Mouse (Mus musculus) embryo, embryonic 10 days (tissue): ENCODE data around the gene AA986860.
A peak's percentile ranks its signal among the peaks of the same experiment; 100 is the strongest.

Source experiments
- DNase-seq: peaks from one replicate; pipeline ENCODE4 v3.0.0-alpha.2; 2015; ENCODE audit warnings: low spot score

Gene AA986860

DNA sequence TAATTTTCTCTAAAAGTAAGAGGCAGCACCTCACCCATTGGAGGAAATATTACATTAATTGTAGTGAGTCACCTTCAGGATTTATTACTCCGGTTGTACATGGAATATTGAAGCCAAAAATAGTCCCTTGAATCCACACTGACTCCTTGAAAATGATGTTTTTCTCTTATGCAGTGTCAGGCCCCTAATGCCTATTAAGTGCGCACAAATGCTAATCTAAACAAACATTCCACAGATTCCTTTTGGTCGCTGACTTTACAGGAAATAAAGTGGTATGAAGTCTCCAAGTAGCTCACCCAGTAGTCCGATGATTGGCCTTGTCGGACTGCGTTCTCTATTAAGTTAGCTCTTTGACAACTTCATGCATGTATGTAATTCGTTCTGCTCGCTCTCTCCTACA, 3.1 kb downstream of the AA986860 start:
- DNase-seq = no peak

DNA sequence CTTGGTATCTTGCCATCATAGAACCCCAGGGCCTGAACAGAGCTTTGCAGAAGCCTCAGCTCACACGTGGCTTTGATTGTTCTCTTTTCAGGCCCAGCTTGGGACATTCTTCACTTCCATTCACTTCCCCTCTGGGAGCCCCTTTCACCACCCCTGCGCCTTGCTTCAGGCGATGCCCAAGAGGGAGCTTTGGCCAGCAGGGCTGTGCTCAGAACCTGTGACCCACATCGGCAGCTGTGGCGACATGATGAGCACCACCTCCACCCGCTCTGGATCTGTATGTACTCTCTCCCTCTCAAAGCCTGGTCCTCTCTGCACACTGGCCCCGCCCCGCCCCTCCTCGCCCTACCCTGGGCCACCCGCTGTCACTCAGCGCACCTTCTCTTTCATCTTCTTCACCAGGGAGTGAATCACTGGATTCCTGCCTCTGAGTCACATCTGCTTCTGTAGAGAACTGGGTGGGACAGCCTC, 5.7 kb downstream of the AA986860 start:
- DNase-seq = no peak

DNA sequence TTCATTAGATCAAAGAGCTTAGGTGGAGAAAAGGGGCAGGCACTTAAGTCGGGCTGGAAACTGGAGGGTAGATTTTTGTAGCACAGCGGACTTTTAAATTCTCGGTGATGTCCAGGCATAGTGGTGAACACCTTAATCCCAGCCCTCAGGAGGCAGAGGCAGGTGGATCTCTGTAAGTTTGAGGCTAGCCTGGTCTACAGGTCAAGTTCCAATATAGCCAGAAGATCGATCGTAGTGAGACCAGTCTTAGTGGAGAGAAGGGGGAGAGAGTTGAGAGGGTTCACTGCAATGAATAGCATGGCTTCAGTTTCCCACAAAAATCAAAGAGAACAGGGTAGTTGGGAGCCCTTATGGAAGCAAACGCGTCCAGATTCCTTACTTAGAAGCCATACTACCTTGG, 6.1 kb downstream of the AA986860 start:
- no peak for DNase-seq

DNA sequence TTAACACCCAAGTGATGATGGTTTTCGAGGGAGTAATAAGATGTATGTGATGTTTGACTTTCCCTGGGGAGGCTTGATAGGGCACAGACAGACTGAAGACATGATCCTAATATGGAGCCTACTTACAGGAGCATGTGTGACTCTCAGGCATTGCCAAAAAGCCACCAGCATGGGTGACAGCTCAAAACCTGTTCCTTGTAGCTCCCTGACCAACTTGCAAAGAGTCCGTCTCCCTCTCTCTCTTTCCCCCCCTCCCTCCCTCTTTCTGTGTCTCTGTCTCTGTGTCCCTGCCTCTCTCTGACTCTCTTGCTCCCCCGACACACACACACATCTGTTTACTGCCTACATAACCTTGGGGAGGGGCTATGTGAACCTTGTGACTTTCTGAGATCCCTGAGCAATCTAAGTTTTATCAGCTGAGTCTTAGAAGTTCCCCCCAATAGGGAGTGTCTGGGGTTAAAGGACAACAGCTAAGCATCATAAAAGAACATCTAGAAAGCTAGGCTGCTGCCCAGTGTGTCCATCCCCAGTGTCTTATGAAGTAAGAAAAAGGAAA, 6.9 kb downstream of the AA986860 start:
- no peak for DNase-seq

DNA sequence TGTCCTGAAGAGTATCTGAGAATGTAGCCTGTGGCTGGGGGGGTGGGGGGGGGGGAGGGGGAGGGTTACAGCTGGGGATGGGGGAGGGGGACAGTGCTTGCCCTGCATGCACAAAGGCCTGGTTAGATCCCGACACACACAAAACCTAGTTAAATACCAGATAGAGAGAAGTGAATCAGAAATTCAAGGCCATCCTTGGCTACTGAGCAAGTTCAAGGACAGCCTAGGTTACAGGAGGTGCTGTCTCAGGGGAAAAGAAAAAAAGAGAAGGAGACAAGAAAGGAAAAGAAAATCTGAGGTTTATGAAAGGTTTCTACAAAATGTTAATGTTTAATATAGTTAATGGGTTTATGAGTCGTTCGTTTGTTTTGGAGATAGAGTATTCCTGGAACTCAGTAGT, 7.9 kb downstream of the AA986860 start:
- no peak for DNase-seq

DNA sequence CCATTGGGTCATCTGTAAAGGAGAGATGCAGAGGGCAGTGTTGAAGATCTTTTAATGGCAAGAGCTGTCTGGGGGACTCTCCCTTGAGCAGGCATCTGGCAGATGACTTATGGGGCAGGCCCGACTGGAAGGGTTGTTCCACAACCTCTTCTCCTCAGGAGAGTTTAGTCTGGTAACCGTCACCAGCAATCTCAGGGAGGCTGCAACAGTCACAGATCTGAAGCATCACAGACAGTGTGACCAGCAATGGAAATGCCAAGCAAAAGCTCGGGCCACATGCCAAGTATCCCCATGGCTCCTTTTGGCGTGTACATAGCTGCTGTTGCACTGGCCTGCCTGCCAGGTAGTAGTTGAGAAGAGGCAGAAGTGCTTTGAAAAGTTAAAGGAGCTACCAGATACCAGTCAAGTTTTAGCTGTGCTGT, 8.5 kb downstream of the AA986860 start:
- no peak for DNase-seq

DNA sequence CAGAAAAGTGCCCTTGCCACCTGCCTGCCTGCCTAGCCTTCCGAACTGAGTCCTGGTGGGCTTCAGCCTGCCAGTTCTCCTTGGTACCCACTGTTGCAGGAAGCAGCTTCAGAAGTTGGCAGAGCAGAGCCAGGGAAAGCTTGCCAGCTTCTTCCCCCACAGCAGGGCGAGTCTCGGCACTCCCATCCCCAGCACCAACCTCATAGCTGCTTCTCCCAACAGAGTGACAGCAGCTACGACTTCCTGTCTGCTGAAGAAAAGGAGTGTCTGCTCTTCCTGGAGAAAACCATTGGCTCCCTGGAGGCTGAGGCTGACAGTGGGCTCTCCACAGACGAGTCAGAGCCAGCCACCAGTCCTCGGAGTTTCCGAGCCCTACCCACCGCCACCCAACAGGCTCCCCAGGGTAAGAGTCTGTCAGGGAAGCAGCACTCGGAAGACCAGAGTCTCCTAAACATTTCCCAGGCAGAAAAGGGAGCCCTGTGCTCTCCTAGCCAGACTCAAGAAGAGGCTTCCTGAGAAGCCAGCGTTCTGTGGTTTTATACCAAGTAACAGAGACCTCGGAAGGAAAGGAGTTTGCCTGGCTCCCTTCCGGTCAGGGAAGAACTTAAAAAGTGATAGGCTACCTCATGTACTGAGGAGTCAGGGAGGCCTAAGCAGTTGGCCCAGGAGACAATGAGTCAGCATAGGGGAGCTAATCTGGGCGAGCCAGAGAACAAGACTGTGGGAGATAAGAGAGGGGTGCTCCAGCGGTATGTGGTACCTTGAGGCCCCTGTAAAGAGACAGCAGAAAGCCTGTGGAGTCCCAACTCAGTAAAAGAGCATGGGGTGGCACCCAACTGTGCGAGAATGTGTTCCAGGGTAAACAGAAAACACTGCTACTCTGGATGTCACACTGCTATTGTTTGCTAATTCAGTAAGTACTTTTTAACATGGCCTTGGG, 9.3 kb downstream of the AA986860 start:
- peak; percentile 18 for DNase-seq

DNA sequence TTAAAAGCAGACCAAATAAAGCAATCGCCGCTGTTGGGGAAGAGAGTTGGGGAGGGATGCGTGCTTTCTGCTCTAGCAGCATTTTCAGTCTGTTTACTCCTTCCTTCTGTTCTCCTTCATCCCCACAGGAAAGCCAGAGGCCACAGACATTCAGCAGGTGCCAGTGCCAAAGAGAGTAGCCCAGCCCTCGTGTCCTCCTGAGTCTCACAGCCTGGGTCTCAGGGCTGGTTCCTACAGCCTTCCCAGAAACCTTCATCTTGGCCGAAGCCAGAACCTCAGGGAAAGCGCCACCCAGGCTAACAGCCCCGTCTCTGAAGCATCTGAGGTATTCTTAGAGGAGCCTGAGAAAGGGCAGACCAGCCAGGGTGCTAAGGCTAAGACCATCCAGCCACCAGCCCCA, 10.4 kb downstream of the AA986860 start:
- no peak for DNase-seq

DNA sequence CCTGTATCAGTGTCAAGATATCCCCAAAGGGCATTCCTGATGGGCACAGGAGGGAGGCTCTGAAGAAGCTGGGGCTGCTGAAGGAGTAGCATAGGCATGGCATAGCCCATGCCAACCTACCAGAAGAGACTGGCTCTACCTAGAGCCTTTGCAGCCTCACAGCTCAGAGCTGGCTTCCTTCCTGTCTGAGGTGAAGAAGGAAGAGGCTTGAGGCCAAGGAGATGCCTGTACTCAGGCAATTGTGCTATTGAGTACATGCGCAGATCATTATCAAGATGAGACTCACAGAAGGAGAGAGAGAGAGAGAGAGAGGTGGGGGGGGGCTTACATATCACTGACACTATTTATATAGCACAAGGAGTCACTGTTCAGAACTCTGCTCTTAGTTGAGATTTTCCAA, 12.0 kb downstream of the AA986860 start:
- no peak for DNase-seq

DNA sequence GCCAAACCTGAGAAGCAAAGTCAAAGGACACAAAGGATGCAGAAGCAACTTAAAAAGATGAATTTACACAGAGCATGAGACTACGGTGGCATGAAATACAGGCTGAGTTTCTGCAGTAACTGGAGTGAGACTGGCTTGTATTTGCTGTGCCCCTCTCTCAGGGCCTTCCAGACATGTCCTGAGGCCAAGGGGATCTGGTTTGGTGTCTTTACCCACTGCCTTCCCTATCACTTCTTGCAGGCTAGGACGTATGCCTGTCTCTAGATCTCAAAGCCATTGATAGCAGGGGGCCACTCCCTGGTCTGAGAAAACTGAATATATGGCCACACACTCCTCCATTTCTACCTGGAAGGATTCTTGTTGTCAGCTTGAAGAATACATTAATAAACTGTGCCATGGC, 12.4 kb downstream of the AA986860 start:
- DNase-seq = no peak

DNA sequence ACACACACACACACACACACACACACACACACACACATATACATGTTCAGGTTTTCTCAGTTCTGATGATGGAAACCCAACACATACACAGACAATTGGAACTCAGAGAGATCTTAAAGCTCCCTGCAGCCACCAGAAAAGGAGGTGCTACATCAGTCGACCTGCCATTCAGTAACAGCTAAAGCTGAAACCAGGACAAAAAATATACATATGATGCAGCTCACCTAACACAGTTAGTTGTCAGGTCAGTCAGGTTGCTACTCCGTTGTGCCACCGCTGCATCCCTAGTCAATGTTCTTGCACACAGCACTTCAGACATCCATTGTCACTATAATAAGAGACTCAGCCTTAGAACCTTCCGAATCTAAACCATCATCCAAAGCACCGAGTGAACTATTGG, 13.2 kb downstream of the AA986860 start:
- DNase-seq = no peak

DNA sequence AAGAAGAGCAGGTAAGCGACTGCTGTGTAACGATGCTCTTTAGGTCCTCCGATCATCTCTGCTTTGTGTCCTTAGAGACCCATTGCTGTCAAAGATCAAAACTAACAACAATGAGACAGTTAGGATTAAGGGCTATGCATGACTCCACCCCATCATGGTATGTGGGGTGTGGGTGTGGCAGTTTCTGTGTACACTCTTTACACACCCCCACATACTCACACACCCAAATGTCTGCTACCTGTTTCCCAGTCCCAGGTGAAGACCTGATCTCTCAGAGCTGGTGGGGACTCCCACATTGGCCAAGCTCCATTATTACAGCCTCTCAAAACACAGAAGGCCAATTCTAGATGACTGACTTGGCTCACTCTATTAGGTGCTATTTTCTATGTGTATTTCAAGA, 13.8 kb downstream of the AA986860 start:
- DNase-seq = no peak

DNA sequence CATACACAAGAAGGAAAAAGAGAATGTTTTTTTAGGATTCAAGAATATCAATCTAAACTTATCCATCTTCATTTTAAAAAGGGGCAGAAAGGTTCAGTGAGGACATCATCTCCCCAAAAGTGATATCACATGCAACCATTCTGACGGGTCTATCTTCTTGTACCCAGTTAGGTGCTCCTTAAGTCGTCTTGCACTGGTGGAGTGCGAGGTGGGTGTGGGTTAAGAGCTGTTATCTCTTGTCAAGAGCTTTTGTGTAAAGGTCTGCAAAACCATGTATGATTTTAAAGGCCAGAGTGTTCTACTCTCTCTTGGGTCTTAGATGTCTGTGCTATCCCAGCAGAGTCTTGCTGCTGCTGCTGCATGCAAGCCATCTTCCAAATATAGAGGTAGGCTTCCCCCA, 15.0 kb downstream of the AA986860 start:
- DNase-seq = no peak

DNA sequence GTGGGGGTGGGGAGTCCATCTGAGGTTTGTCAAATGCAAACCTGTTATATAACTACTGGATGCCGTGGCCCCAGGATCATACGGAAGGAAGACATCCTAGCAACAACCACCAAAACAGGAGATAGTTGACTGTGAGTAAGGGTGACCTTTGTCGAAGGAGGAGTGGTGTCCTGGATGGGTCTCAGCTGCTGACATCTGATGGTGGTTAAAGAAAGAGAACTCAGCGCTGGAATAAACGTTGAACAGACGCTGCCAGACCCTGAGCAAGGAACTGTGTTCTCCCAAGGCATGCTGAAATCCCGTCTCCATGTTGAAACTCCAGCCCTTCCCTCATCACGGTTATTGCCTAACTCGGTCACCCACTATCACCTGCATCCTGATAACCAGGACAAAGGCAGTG, 27.9 kb downstream of the AA986860 start:
- no peak for DNase-seq

DNA sequence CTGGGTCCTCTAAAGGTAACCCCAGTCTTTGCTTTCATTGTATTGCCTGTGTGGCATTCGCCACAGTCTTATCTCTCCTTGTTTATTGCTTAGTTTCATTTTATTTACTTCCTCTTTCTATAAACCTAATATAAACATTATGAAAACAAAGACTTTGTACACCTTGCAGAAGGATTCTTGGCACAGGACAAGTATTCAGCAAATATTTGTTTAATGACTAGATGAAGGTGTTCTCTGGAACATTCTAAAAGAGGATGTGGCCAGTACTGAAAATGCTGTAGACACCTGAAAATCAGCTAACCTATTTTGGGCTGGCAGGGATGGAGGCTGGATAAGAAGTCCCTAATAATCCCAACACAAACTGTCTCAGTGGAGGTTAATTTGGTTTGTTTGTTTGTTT, 29.8 kb downstream of the AA986860 start:
- no peak for DNase-seq

DNA sequence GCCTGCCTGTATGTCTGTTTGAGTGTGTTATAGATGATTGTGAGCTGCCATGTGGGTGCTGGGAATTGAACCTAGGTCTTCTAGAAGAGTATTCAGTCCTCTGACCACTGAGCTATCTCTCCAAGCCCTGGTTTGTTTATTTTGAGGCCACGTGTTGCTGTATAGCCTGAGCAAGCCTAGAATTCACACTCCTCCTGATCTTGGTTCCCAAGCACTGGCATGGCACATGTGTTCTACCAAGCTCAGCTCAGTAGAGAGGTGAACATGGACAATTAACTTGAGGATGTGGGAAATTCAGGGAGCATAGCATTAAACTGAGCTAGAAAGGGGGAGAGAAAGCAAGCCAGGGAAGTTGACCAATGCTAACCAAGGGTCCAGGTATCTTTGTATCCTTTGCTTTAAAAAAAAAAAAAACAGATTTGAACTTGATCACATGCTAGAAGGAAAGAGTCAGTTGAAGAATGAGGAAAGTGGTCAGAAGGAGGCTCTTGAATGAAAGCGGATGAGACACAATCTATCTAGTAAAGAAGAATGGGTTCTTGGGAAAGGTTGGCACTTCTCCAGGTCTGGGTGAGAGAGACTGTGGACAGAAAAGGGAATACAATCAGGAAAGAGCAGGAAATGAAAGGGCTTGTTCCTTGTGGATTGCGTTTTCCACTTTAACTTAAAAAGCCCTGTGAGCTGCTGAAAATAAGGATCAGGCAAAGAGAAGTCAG, 30.4 kb downstream of the AA986860 start:
- DNase-seq = no peak

DNA sequence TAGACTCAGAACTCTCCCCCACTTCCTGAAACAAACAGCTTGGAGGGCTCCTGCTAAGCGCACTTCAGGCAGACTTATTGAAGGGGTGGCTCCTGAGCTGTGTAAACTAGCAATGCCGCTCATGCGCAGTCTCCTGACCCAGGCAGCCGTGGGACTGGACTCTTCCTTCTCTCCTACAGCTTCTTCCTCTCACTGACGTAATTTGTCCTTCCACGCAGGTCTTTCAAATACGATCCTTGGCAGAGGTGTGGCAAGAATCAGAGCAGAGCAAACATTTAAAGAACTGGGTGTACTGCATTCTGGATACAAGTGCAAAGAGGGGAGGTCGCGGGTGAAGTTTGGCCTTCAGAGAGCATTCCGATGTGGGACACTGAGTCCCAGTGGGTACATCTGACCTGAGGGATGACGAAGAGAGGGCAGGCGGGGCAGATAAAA, 32.3 kb downstream of the AA986860 start:
- no peak for DNase-seq

DNA sequence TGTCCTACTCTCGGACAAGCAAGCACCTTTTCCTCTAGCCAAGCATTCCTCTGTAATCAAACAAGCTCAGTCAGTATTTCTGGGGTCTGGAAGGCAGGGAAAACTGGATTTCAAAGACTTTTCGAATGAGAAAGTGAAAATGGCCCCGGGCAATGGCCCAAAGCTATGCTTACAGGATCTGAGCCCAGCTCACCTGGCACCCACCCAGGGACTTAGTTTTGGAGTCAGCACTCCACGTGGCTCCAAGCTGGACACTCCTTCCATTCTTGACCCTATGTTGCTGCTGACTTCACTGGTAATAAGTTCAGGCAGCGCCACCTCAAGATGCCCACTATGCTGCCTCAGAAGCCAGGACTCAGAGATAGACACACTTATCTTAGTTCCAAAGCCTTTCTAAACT, 35.3 kb downstream of the AA986860 start:
- no peak for DNase-seq

DNA sequence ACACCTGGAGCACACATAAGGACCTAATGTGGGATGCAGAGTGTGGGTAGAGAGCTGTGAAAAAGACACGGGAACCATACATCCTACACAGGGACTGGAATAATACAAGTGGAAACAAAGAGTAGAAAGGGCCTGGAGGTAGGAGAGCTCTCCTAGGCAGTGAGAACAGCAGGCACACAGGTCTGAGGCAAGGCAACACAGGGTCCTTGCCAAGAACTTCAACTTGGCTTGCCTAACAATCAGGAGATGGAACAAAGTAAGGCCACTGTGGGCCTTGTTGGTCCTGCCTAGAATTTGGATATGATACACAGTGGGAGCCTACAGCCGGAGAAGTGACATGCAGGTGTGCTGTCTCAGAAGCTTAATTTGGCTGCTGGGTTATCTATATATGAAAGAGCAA, 38.1 kb downstream of the AA986860 start:
- no peak for DNase-seq

DNA sequence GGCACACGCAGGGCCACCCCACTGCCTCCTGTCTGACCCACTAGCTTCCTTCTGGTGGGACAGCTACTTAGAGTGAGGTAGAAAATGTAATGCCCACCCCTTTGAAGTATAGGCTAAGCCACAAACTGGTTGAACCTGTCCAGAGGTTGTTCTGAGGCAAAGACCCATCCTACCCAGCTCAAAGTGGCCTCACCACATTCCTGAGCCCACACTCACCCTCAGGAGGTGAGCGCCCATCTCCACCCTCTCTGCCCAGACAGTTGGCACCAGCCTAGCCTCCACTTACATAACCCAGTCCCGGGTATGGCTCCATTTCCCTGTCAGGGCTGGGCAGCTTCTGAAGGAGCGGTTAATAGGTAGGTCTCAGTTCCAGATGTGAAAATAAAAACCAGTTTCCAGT, 38.7 kb downstream of the AA986860 start:
- no peak for DNase-seq

DNA sequence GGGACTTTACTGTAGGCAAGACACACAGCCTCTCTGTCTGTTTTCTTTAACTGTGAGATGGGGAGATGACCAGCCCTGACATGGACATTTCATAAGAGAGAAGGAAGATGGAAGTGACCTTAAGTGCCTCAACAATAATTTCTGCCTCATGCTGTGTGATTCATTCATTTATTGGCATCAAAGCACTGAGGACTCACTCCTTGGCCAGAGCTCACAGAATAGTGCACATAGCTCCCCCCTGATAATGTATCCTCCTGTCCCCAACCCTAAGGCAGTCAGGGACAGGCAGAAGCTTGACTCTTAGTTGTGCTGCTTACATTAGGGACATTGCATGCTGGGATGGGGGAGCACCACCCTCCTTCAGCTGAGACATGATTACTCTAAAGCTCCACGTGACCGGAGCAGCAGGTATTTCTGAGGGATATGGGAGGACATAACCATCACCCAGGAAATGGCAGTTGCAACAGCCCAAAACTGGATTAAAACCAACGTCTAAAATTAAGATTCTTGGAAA, 39.3 kb downstream of the AA986860 start:
- no peak for DNase-seq

DNA sequence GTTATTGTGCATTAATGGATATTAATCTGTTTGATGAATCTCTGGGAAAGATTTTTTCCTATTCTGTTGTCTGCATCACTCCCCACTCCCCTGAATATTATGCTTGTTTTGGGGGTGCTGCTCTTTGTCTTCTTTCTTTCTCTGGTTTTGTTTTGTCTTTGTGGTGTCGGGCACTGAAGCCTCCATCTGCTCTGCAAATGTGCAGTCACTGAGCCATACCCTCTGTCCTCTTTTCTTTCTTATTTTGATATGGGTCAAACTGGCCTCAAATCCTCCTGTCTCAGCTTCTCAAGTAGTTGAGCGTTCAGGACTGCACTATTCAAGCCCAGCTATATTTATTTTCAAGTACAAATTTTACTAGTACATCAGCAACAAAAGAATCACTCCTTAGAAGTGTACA, 43.5 kb downstream of the AA986860 start:
- no peak for DNase-seq
